Mouse (Mus musculus): Measurements from ENCODE around the gene Exoc6b. TPM values are rescaled to one million over a fixed set of nuclear protein-coding genes. Genes with fewer than 3 reads are reported as not detected.

The Exoc6b gene
- polyA plus RNA-seq, 1 experiment from 2014 or later = 18.8 TPM

Other genes with a start within 250 kb of the Exoc6b start
- 94.1 and 101 TPM in 2 replicates for gene Spr, start 68.3 kb upstream of the Exoc6b start, polyA plus RNA-seq (2015; fragmentation: Nextera tagmentation; extraction: Ambion mirVana)
- 0.10 TPM in 1 of 2 replicates, not detected in the other for gene Emx1, start 117.9 kb upstream of the Exoc6b start, polyA plus RNA-seq (2015; fragmentation: Nextera tagmentation; extraction: Ambion mirVana)